Mouse (Mus musculus): ENCODE measurements around the gene Chd1l. TPM values are rescaled to one million over a fixed set of nuclear protein-coding genes. Genes with fewer than 3 reads are reported as not detected.

Gene Chd1l
- polyA plus RNA-seq, 1 experiment: 11.5 TPM

- WGBS: 92% methylated on average over 10 of the region's 10 CpGs
- H3K27me3 ChIP-seq (ENCODE audit: control insufficient read depth, insufficient read depth, low read length): no peaks in the 10 kb centered on the region
- H3K4me3 ChIP-seq (ENCODE audit: control insufficient read depth, insufficient read depth, low read length): no peak overlapping the region
- no peaks in the 10 kb centered on the region for H3K36me3 ChIP-seq (ENCODE audit: control insufficient read depth, insufficient read depth, low read length)
- H3K4me1 ChIP-seq (replicated peaks; ENCODE audit: control insufficient read depth, insufficient read depth, low read length): no peaks in the 10 kb centered on the region
- TF ChIP-seq POLR2A (IDR thresholded peaks at IDR 0.05; ENCODE audit: control insufficient read depth, extremely low read depth, insufficient read depth, low read length, poor library complexity) (no peak), CTCF (IDR thresholded peaks at IDR 0.05; ENCODE audit: borderline replicate concordance, control insufficient read depth, extremely low read depth, insufficient read depth, low read length, poor library complexity) (no peak)
- H3K27ac ChIP-seq (ENCODE audit: control insufficient read depth, insufficient read depth, low read length): no peak overlapping the region
- no peak for DNase-seq
These were observed 41.6 kb upstream of the Chd1l start for GRCm38 (mm10) chr3:97651604-97652003.

DNA sequence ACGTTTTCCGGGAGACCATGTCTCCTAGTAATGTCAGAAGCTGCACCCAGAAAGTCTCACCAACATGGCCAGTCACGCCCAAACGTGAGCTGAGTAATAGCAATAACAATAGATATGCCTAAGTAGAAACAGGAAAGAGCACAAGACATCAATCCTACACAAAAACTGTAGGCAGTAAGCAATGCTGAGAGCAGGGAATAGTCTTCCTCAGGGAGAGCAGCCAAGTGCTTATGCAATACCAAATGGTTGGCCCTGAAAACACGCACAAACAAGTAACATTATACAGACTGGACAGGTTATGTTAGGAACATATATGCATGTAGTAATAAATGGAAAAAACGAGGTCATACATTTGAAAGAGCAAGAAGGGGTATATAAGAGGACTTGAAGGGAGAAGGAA lies 39.5 kb upstream of the Chd1l start:
- 91% methylated on average over 6 of the region's 6 CpGs for WGBS
- H3K27ac ChIP-seq (ENCODE audit: control insufficient read depth, insufficient read depth, low read length): no peak overlapping the region
- no peak for DNase-seq
- no peaks in the 10 kb centered on the region for H3K4me1 ChIP-seq (replicated peaks; ENCODE audit: control insufficient read depth, insufficient read depth, low read length)
- TF ChIP-seq POLR2A (IDR thresholded peaks at IDR 0.05; ENCODE audit: control insufficient read depth, extremely low read depth, insufficient read depth, low read length, poor library complexity) (no peak), CTCF (IDR thresholded peaks at IDR 0.05; ENCODE audit: borderline replicate concordance, control insufficient read depth, extremely low read depth, insufficient read depth, low read length, poor library complexity) (no peak)
- H3K27me3 ChIP-seq (ENCODE audit: control insufficient read depth, insufficient read depth, low read length): no peaks in the 10 kb centered on the region
- no peaks in the 10 kb centered on the region for H3K36me3 ChIP-seq (ENCODE audit: control insufficient read depth, insufficient read depth, low read length)
- no peak overlapping the region for H3K4me3 ChIP-seq (ENCODE audit: control insufficient read depth, insufficient read depth, low read length)

DNA sequence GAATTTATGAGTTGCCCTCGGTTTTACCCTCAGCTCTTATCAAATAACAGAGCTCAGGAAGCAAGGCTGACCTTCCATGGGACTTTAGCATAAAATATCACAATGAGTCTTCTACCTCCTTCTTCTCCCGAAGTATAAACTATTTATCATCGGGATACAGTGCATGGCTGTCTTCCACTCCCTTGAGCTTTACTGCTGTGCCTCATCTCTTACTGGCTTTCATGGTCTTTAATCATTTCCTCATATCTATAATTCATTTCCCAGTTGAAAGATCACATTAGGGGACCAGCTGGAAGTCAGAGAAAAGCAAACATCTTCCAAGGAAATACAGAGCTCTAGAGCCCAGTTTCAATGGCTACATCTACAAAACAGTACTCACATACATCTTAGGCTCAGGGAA lies 39.0 kb upstream of the Chd1l start:
- no peaks in the 10 kb centered on the region for H3K4me1 ChIP-seq (replicated peaks; ENCODE audit: control insufficient read depth, insufficient read depth, low read length)
- 84% methylated on average over 3 of the region's 3 CpGs for WGBS
- no peaks in the 10 kb centered on the region for H3K36me3 ChIP-seq (ENCODE audit: control insufficient read depth, insufficient read depth, low read length)
- no peak overlapping the region for H3K27ac ChIP-seq (ENCODE audit: control insufficient read depth, insufficient read depth, low read length)
- no peak for DNase-seq
- TF ChIP-seq POLR2A (IDR thresholded peaks at IDR 0.05; ENCODE audit: control insufficient read depth, extremely low read depth, insufficient read depth, low read length, poor library complexity) (no peak), CTCF (IDR thresholded peaks at IDR 0.05; ENCODE audit: borderline replicate concordance, control insufficient read depth, extremely low read depth, insufficient read depth, low read length, poor library complexity) (no peak)
- no peak overlapping the region for H3K4me3 ChIP-seq (ENCODE audit: control insufficient read depth, insufficient read depth, low read length)
- no peaks in the 10 kb centered on the region for H3K27me3 ChIP-seq (ENCODE audit: control insufficient read depth, insufficient read depth, low read length)

DNA sequence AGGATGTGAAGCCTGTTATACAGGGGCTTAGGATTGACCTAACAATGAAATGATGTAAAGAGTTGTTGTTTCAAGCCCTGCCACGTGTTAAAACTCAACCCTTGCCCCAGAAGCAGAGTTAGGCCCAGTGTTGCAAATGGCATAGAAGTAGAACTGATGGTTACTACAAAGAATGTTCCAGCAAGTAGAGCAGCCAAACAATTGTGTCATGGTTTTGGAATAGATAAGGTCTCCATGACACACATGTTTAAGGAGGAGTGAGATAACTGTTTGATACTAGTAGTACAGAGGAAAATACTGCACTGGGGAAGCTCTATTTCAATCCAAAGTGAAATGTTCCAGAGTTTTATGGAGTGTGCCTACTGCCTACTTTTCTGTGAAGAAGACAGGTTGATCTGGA lies 38.5 kb upstream of the Chd1l start:
- no peaks in the 10 kb centered on the region for H3K4me1 ChIP-seq (replicated peaks; ENCODE audit: control insufficient read depth, insufficient read depth, low read length)
- H3K27me3 ChIP-seq (ENCODE audit: control insufficient read depth, insufficient read depth, low read length): no peaks in the 10 kb centered on the region
- H3K4me3 ChIP-seq (ENCODE audit: control insufficient read depth, insufficient read depth, low read length): no peak overlapping the region
- no peak overlapping the region for H3K27ac ChIP-seq (ENCODE audit: control insufficient read depth, insufficient read depth, low read length)
- WGBS: 63% methylated on average over 1 of the region's 1 CpGs
- DNase-seq: no peak
- TF ChIP-seq CTCF (IDR thresholded peaks at IDR 0.05; ENCODE audit: borderline replicate concordance, control insufficient read depth, extremely low read depth, insufficient read depth, low read length, poor library complexity): no peak
- TF ChIP-seq POLR2A (IDR thresholded peaks at IDR 0.05; ENCODE audit: control insufficient read depth, extremely low read depth, insufficient read depth, low read length, poor library complexity): no peak
- H3K36me3 ChIP-seq (ENCODE audit: control insufficient read depth, insufficient read depth, low read length): no peaks in the 10 kb centered on the region

- 96% methylated on average over 9 of the region's 9 CpGs for WGBS
- Histone ChIP-seq H3K27ac (ENCODE audit: control insufficient read depth, insufficient read depth, low read length) (no peak overlapping the region), H3K36me3 (ENCODE audit: control insufficient read depth, insufficient read depth, low read length) (no peaks in the 10 kb centered on the region), H3K4me1 (replicated peaks; ENCODE audit: control insufficient read depth, insufficient read depth, low read length) (no peaks in the 10 kb centered on the region), H3K27me3 (ENCODE audit: control insufficient read depth, insufficient read depth, low read length) (no peaks in the 10 kb centered on the region), H3K4me3 (ENCODE audit: control insufficient read depth, insufficient read depth, low read length) (no peak overlapping the region)
- no peak for DNase-seq
- TF ChIP-seq CTCF (IDR thresholded peaks at IDR 0.05; ENCODE audit: borderline replicate concordance, control insufficient read depth, extremely low read depth, insufficient read depth, low read length, poor library complexity) (no peak), POLR2A (IDR thresholded peaks at IDR 0.05; ENCODE audit: control insufficient read depth, extremely low read depth, insufficient read depth, low read length, poor library complexity) (no peak)
These were observed 32.0 kb upstream of the Chd1l start for GRCm38 (mm10) chr3:97642001-97642400.

DNA sequence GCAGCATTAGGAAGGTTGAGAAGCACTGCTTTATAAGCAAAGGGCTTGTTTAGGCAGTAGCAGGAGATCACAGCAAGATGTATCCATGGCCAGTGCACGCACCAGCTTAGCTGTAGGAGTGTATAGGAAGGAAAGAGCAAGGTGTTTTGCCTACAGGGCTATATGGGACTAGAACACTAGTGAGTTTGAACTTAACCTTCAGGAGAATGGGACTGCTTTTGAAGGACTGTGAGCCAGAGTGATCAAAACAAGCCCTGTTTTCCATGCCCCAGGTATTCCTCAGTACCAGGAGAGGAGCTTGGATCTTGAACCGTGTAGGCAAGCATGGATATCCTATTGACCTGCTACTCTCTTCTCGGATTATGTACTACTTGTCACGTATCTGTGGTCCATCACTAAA lies 31.4 kb upstream of the Chd1l start:
- H3K36me3 ChIP-seq (ENCODE audit: control insufficient read depth, insufficient read depth, low read length): no peaks in the 10 kb centered on the region
- DNase-seq: no peak

DNA sequence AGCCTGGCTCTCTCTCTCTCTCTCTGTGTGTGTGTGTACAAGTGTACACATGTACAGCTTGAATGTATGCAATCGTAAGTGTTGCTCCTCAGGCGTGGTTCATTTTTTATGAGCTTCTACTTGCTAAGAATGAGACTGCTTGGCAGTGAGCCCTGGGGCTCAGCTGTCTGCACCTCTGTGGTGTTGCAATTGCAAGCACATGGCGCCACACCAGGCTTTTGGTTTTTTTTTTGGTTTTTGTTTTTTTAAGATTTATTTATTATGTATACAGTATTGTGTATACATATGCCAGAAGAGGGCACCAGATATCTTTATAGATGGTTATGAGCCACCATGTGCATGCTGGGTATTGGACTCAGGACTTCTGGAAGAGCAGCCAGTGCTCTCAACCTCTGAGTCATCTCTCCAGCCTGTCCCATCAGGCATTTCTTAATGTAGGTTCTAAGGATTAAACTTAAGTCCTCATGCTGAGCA lies 24.3 kb upstream of the Chd1l start:
- no peak overlapping the region for H3K27ac ChIP-seq (ENCODE audit: control insufficient read depth, insufficient read depth, low read length)
- DNase-seq: no peak
- no peaks in the 10 kb centered on the region for H3K36me3 ChIP-seq (ENCODE audit: control insufficient read depth, insufficient read depth, low read length)
- no peak for TF ChIP-seq CTCF (IDR thresholded peaks at IDR 0.05; ENCODE audit: borderline replicate concordance, control insufficient read depth, extremely low read depth, insufficient read depth, low read length, poor library complexity)
- TF ChIP-seq POLR2A (IDR thresholded peaks at IDR 0.05; ENCODE audit: control insufficient read depth, extremely low read depth, insufficient read depth, low read length, poor library complexity): no peak
- no peaks in the 10 kb centered on the region for H3K27me3 ChIP-seq (ENCODE audit: control insufficient read depth, insufficient read depth, low read length)
- WGBS: 88% methylated on average over 3 of the region's 3 CpGs
- H3K4me3 ChIP-seq (ENCODE audit: control insufficient read depth, insufficient read depth, low read length): no peak overlapping the region
- H3K4me1 ChIP-seq (replicated peaks; ENCODE audit: control insufficient read depth, insufficient read depth, low read length): no peaks in the 10 kb centered on the region

More for the DNA sequence above, 31.4 kb upstream of the Chd1l start:
- H3K4me1 ChIP-seq (replicated peaks; ENCODE audit: control insufficient read depth, insufficient read depth, low read length): no peaks in the 10 kb centered on the region
- no peaks in the 10 kb centered on the region for H3K27me3 ChIP-seq (ENCODE audit: control insufficient read depth, insufficient read depth, low read length)
- 97% methylated on average over 4 of the region's 4 CpGs for WGBS
- no peak overlapping the region for H3K4me3 ChIP-seq (ENCODE audit: control insufficient read depth, insufficient read depth, low read length)
- no peak for TF ChIP-seq CTCF (IDR thresholded peaks at IDR 0.05; ENCODE audit: borderline replicate concordance, control insufficient read depth, extremely low read depth, insufficient read depth, low read length, poor library complexity)
- TF ChIP-seq POLR2A (IDR thresholded peaks at IDR 0.05; ENCODE audit: control insufficient read depth, extremely low read depth, insufficient read depth, low read length, poor library complexity): no peak
- no peak overlapping the region for H3K27ac ChIP-seq (ENCODE audit: control insufficient read depth, insufficient read depth, low read length)

Measured in thymus, adult 2 months (tissue).